Mouse (Mus musculus) testis, adult 2 months (tissue): ENCODE results near the gene C1qtnf1. TPM values are rescaled to one million over a fixed set of nuclear protein-coding genes. Genes with fewer than 3 reads are reported as not detected.

ENCODE experiments used
- H3K27ac ChIP-seq: fragments of 200-500 bp; 2 replicates; pipeline ENCODE4 v1.5.1; 2012; ENCODE audit warnings: low read depth, low read length; ENCODE audit not compliant: control insufficient read depth, insufficient read depth
- H3K27me3 ChIP-seq: fragments of 200-500 bp; 2 replicates; pipeline ENCODE4 v1.6.1; 2012; ENCODE audit warnings: mild to moderate bottlenecking, low read length, moderate library complexity; ENCODE audit not compliant: control insufficient read depth, insufficient read depth
- H3K36me3 ChIP-seq: fragments of 200-500 bp; 2 replicates; pipeline ENCODE4 v1.6.1; 2012; ENCODE audit warnings: mild to moderate bottlenecking, low read length; ENCODE audit not compliant: control insufficient read depth, insufficient read depth
- H3K4me1 ChIP-seq: fragments of 200-500 bp; 2 replicates; pipeline ENCODE4 v1.6.1; 2012; ENCODE audit warnings: low read length; ENCODE audit not compliant: control insufficient read depth, insufficient read depth
- H3K4me3 ChIP-seq: fragments of 200-500 bp; 2 replicates; pipeline ENCODE4 v1.5.1; 2012; ENCODE audit warnings: low read depth, mild to moderate bottlenecking, low read length, moderate library complexity, mixed read lengths; ENCODE audit not compliant: control insufficient read depth
- CTCF ChIP-seq: fragments of 200-500 bp; IDR thresholded peaks from 2 replicates; pipeline ENCODE4 v1.5.1; 2012; ENCODE audit warnings: low read depth, mild to moderate bottlenecking, inconsistent platforms, low read length, moderate library complexity; ENCODE audit not compliant: control insufficient read depth, insufficient read depth, insufficient replicate concordance
- POLR2A ChIP-seq: fragments of 200-500 bp; IDR thresholded peaks from 2 replicates; pipeline ENCODE4 v1.6.1; 2012; ENCODE audit warnings: low read depth, mild to moderate bottlenecking, inconsistent platforms, low read length, moderate library complexity; ENCODE audit not compliant: control insufficient read depth
- polyA plus RNA-seq: library from polyadenylated mRNA; depleted of rRNA; stranded (reverse); fragments of >200 nt; gene quantifications from 2 replicates; pipeline ENCODE4 v1.2.3, GENCODE M21; 2012

The C1qtnf1 gene
- polyA plus RNA-seq, 1 experiment, result 2.5 TPM

DNA sequence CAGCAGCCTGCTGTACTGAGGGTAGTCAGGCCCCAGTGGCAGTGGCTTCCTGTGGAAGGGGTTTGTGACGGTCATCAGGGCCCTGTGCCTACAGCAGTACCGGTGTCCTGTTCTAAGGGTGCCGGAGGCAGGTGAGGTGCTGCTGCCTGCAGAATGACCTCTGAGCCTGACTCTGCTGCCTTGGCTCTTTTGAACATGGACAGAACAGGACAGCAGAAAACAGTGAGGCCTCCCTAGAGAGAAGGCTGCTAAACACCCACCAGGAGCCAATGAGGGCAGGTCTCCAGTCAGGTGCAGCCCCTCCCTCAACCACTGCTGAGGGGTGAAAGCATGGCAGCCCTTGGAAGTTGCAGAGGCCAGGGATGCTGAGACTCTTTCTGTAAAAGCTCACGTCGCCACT, 21.5 kb upstream of the C1qtnf1 start:
- H3K36me3 ChIP-seq, result no peaks in the 10 kb centered on the region; the same call in 1 of the 2 replicates

DNA sequence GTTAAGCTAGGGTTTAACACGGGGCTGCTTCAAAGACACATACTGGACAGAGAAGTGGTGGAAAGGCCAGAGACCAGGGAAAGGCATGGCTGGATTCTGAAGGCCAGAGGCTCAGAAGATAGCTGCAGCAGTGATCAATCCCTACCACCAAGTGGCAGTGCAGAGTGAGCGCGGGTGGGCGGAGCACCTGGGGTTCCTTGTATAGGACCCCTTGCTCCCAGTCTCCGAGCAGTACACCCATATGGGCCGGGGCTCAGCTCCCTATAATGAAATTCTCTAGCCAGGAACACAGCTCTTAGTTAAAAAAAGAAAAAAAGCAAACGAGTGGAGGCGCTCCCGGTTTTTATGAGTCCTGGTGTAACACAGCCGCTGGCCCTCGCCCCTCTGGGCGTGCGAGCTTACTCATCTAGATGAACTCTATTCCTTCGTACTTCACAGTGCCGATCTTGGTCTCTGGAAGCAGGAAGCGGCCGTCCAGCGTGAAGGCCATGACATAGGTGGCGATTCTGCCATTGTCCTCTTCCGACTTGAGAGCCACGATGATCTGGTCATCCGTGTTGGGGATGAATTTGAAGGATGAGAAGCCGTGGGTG, 20.6 kb upstream of the C1qtnf1 start:
- Histone ChIP-seq H3K36me3 (no peaks in the 10 kb centered on the region; the same call in 1 of the 2 replicates), H3K4me3 (no peak overlapping the region), H3K27me3 (no peaks in the 10 kb centered on the region), H3K4me1 (no peaks in the 10 kb centered on the region), H3K27ac (no peak overlapping the region)
- no peak for TF ChIP-seq CTCF
- no peak for TF ChIP-seq POLR2A

More for the DNA sequence above, 21.5 kb upstream of the C1qtnf1 start:
- H3K4me3 ChIP-seq, result no peak overlapping the region
- no peaks in the 10 kb centered on the region for H3K4me1 ChIP-seq
- no peaks in the 10 kb centered on the region for H3K27me3 ChIP-seq
- TF ChIP-seq CTCF, result no peak
- no peak for TF ChIP-seq POLR2A
- H3K27ac ChIP-seq, result no peak overlapping the region

GRCm38 (mm10) chr11:118408051-118408740, 19.8 kb upstream of the C1qtnf1 start:
- no peak for TF ChIP-seq POLR2A
- Histone ChIP-seq H3K27ac (no peak overlapping the region), H3K4me1 (no peaks in the 10 kb centered on the region), H3K4me3 (no peak overlapping the region), H3K36me3 (no peaks in the 10 kb centered on the region; the same call in 1 of the 2 replicates), H3K27me3 (no peaks in the 10 kb centered on the region)

GRCm38 (mm10) chr11:118409106-118410072, 18.6 kb upstream of the C1qtnf1 start:
- H3K36me3 ChIP-seq, result no peaks in the 10 kb centered on the region; the same call in 1 of the 2 replicates

GRCm38 (mm10) chr11:118410073-118410444, 17.9 kb upstream of the C1qtnf1 start:
- no peaks in the 10 kb centered on the region for H3K27me3 ChIP-seq
- H3K36me3 ChIP-seq, result no peaks in the 10 kb centered on the region; the same call in 1 of the 2 replicates
- TF ChIP-seq CTCF, result no peak
- TF ChIP-seq POLR2A, result no peak
- H3K4me3 ChIP-seq, result no peak overlapping the region
- H3K4me1 ChIP-seq, result no peaks in the 10 kb centered on the region
- no peak overlapping the region for H3K27ac ChIP-seq

More at GRCm38 (mm10) chr11:118409106-118410072, 18.6 kb upstream of the C1qtnf1 start:
- H3K4me1 ChIP-seq, result no peaks in the 10 kb centered on the region
- no peak overlapping the region for H3K27ac ChIP-seq
- no peak overlapping the region for H3K4me3 ChIP-seq
- H3K27me3 ChIP-seq, result no peaks in the 10 kb centered on the region
- TF ChIP-seq POLR2A, result no peak
- TF ChIP-seq CTCF, result no peak

GRCm38 (mm10) chr11:118410479-118410878, 17.5 kb upstream of the C1qtnf1 start:
- no peaks in the 10 kb centered on the region for H3K27me3 ChIP-seq
- H3K27ac ChIP-seq, result no peak overlapping the region
- no peak overlapping the region for H3K4me3 ChIP-seq
- H3K4me1 ChIP-seq, result no peaks in the 10 kb centered on the region
- H3K36me3 ChIP-seq, result no peaks in the 10 kb centered on the region; the same call in 1 of the 2 replicates
- no peak for TF ChIP-seq POLR2A
- no peak for TF ChIP-seq CTCF

GRCm38 (mm10) chr11:118411271-118411670, 16.7 kb upstream of the C1qtnf1 start:
- TF ChIP-seq CTCF (no peak), POLR2A (no peak)
- Histone ChIP-seq H3K4me3 (no peak overlapping the region), H3K27ac (no peak overlapping the region), H3K36me3 (no peaks in the 10 kb centered on the region; the same call in 1 of the 2 replicates), H3K4me1 (no peaks in the 10 kb centered on the region), H3K27me3 (no peaks in the 10 kb centered on the region)
